Mouse (Mus musculus) bone marrow, adult 2 months (tissue): ENCODE results near the gene Agbl4. TPM values are rescaled to one million over a fixed set of nuclear protein-coding genes. Genes with fewer than 3 reads are reported as not detected.

Experiments used
- H3K27ac ChIP-seq: fragments of 200-500 bp; 2 replicates; pipeline ENCODE4 v1.5.1; 2012; ENCODE audit warnings: low read depth, mild to moderate bottlenecking, control low read depth, inconsistent platforms, low read length; ENCODE audit not compliant: control insufficient read depth, poor library complexity, insufficient read depth
- H3K4me1 ChIP-seq: fragments of 200-500 bp; 2 replicates; pipeline ENCODE4 v1.6.1; 2011; ENCODE audit warnings: low read length; ENCODE audit not compliant: control insufficient read depth, insufficient read depth
- H3K4me3 ChIP-seq: fragments of 200-500 bp; replicated peaks from 2 replicates; pipeline ENCODE3; 2011; ENCODE audit warnings: mild to moderate bottlenecking, low read depth, low read length, control low read depth; ENCODE audit not compliant: control insufficient read depth
- CTCF ChIP-seq: fragments of 200-500 bp; IDR thresholded peaks from 2 replicates; pipeline ENCODE4 v1.5.1; 2011; ENCODE audit warnings: low read length, control low read depth; ENCODE audit not compliant: control insufficient read depth, insufficient read depth
- POLR2A ChIP-seq: fragments of 200-500 bp; IDR thresholded peaks from 2 replicates; pipeline ENCODE4 v1.6.1; 2011; ENCODE audit warnings: low read depth, mild to moderate bottlenecking, control low read depth, low read length, borderline replicate concordance; ENCODE audit not compliant: control insufficient read depth
- WGBS: fragments of 180-500 bp; shearing (Covaris S2); methylation state at CpG from one replicate; pipeline ENCODE4 v1.1.7; 2018; 5-methylcytosine and 5-hydroxymethylcytosine counted together
- polyA plus RNA-seq: library from polyadenylated mRNA; stranded (reverse); fragments of >200 nt; gene quantifications from 2 replicates; pipeline ENCODE4 v1.2.4, GENCODE M21; 2011; ENCODE audit warnings: low replicate concordance; ENCODE audit not compliant: missing spikeins, insufficient read depth, insufficient read length

Agbl4 gene
- polyA plus RNA-seq, 1 experiment, result not detected

- Histone ChIP-seq H3K4me3 (no peak overlapping the region), H3K27ac (no peak overlapping the region), H3K4me1 (no peaks in the 10 kb centered on the region)
- no peak for TF ChIP-seq CTCF
- no peak for TF ChIP-seq POLR2A
- 77% methylated on average over 1 of the region's 1 CpGs for WGBS
Observed at GRCm38 (mm10) chr4:111419476-111419875, 1022.0 kb downstream of the Agbl4 start.

- Histone ChIP-seq H3K27ac (no peak overlapping the region), H3K4me3 (no peak overlapping the region), H3K4me1 (no peaks in the 10 kb centered on the region)
- 88% methylated on average over 3 of the region's 3 CpGs for WGBS
- TF ChIP-seq CTCF (no peak), POLR2A (no peak)
Observed at GRCm38 (mm10) chr4:111420031-111420430, 1022.6 kb downstream of the Agbl4 start.

GRCm38 (mm10) chr4:111420955-111421354 lies 1023.5 kb downstream of the Agbl4 start:
- Histone ChIP-seq H3K4me1 (no peaks in the 10 kb centered on the region), H3K27ac (no peak overlapping the region), H3K4me3 (no peak overlapping the region)
- TF ChIP-seq POLR2A (no peak), CTCF (no peak)
- 78% methylated on average over 4 of the region's 4 CpGs for WGBS

- H3K4me3 ChIP-seq, result no peak overlapping the region
- no peaks in the 10 kb centered on the region for H3K4me1 ChIP-seq
- H3K27ac ChIP-seq, result no peak overlapping the region
- no peak for TF ChIP-seq POLR2A
- no peak for TF ChIP-seq CTCF
- 73% methylated on average over 6 of the region's 6 CpGs for WGBS
Observed at GRCm38 (mm10) chr4:111421785-111422184, 1024.3 kb downstream of the Agbl4 start.

GRCm38 (mm10) chr4:111424371-111424950 lies 1027.0 kb downstream of the Agbl4 start:
- no peak for TF ChIP-seq CTCF
- no peak for TF ChIP-seq POLR2A
- Histone ChIP-seq H3K4me3 (no peak overlapping the region), H3K4me1 (no peaks in the 10 kb centered on the region), H3K27ac (no peak overlapping the region)
- 67% methylated on average over 1 of the region's 1 CpGs for WGBS

- Histone ChIP-seq H3K4me3 (no peak overlapping the region), H3K27ac (no peak overlapping the region), H3K4me1 (no peaks in the 10 kb centered on the region)
- WGBS, result 54% methylated on average over 6 of the region's 6 CpGs
- TF ChIP-seq CTCF (no peak), POLR2A (no peak)
Observed at GRCm38 (mm10) chr4:111425170-111425569, 1027.7 kb downstream of the Agbl4 start.

- WGBS, result 84% methylated on average over 2 of the region's 2 CpGs
- TF ChIP-seq CTCF, result no peak
- no peak for TF ChIP-seq POLR2A
Observed at GRCm38 (mm10) chr4:111431186-111431585, 1033.7 kb downstream of the Agbl4 start.

GRCm38 (mm10) chr4:111432013-111432412 lies 1034.6 kb downstream of the Agbl4 start:
- WGBS, result 74% methylated on average over 5 of the region's 5 CpGs
- TF ChIP-seq POLR2A (no peak), CTCF (no peak)
- Histone ChIP-seq H3K27ac (no peak overlapping the region), H3K4me3 (no peak overlapping the region), H3K4me1 (no peaks in the 10 kb centered on the region)

More at GRCm38 (mm10) chr4:111431186-111431585, 1033.7 kb downstream of the Agbl4 start:
- no peak overlapping the region for H3K4me3 ChIP-seq
- H3K4me1 ChIP-seq, result no peaks in the 10 kb centered on the region
- no peak overlapping the region for H3K27ac ChIP-seq

- Histone ChIP-seq H3K4me1 (no peaks in the 10 kb centered on the region), H3K27ac (no peak overlapping the region), H3K4me3 (no peak overlapping the region)
- TF ChIP-seq CTCF (no peak), POLR2A (no peak)
- WGBS, result 83% methylated on average over 5 of the region's 5 CpGs
Observed at GRCm38 (mm10) chr4:111432417-111432816, 1035.0 kb downstream of the Agbl4 start.
